Mouse (Mus musculus) heart, embryonic 12.5 days (tissue): ENCODE data around the gene Gjb2. TPM values are rescaled to one million over a fixed set of nuclear protein-coding genes. Genes with fewer than 3 reads are reported as not detected.

Experiments
- ATAC-seq: fragments of 200-750 bp; cut with Nextera tagmentation; 2 replicates; pipeline ENCODE4 v1.8.0; 2017; ENCODE audit warnings: moderate TSS enrichment, moderate library complexity; ENCODE audit not compliant: insufficient number of reproducible peaks, low FRiP score
- H3K27ac ChIP-seq: fragments of 300-500 bp; sonication (generic); 2 replicates; pipeline ENCODE4 v1.5.1; 2016; ENCODE audit warnings: mild to moderate bottlenecking, moderate library complexity; ENCODE audit not compliant: poor library complexity, severe bottlenecking
- H3K27me3 ChIP-seq: fragments of 300-500 bp; sonication (generic); replicated peaks from 2 replicates; pipeline ENCODE4 v1.6.1; 2016; ENCODE audit warnings: mild to moderate bottlenecking, moderate library complexity
- H3K36me3 ChIP-seq: fragments of 300-500 bp; sonication (generic); 2 replicates; pipeline ENCODE4 v1.6.1; 2016; ENCODE audit warnings: mild to moderate bottlenecking, moderate library complexity
- H3K4me1 ChIP-seq: fragments of 300-500 bp; sonication (generic); replicated peaks from 2 replicates; pipeline ENCODE4 v1.6.1; 2016; ENCODE audit warnings: mild to moderate bottlenecking
- H3K4me2 ChIP-seq: fragments of 300-500 bp; sonication (generic); 2 replicates; pipeline ENCODE4 v1.6.1; 2016; ENCODE audit warnings: mild to moderate bottlenecking, moderate library complexity
- H3K4me3 ChIP-seq: fragments of 300-500 bp; sonication (generic); 2 replicates; pipeline ENCODE4 v1.5.1; 2016; ENCODE audit warnings: mild to moderate bottlenecking
- H3K9ac ChIP-seq: fragments of 300-500 bp; sonication (generic); 2 replicates; pipeline ENCODE4 v1.6.1; 2016; ENCODE audit warnings: mild to moderate bottlenecking, moderate library complexity
- H3K9me3 ChIP-seq: fragments of 300-500 bp; sonication (generic); replicated peaks from 2 replicates; pipeline ENCODE4 v1.6.1; 2016; ENCODE audit warnings: mild to moderate bottlenecking, moderate library complexity
- WGBS: fragments of 180-500 bp; shearing (Covaris S2); methylation state at CpG from one replicate; pipeline ENCODE4 v1.1.7; 2016; 5-methylcytosine and 5-hydroxymethylcytosine counted together
- polyA plus RNA-seq: library from polyadenylated mRNA; unstranded; fragments of >200 nt; fragmentation: Nextera tagmentation; extraction: Ambion mirVana; gene quantifications from 2 replicates; pipeline ENCODE4 v1.2.1, GENCODE M21; 2016

The Gjb2 gene
- 0.63 and 0.77 TPM in 2 replicates for polyA plus RNA-seq

DNA sequence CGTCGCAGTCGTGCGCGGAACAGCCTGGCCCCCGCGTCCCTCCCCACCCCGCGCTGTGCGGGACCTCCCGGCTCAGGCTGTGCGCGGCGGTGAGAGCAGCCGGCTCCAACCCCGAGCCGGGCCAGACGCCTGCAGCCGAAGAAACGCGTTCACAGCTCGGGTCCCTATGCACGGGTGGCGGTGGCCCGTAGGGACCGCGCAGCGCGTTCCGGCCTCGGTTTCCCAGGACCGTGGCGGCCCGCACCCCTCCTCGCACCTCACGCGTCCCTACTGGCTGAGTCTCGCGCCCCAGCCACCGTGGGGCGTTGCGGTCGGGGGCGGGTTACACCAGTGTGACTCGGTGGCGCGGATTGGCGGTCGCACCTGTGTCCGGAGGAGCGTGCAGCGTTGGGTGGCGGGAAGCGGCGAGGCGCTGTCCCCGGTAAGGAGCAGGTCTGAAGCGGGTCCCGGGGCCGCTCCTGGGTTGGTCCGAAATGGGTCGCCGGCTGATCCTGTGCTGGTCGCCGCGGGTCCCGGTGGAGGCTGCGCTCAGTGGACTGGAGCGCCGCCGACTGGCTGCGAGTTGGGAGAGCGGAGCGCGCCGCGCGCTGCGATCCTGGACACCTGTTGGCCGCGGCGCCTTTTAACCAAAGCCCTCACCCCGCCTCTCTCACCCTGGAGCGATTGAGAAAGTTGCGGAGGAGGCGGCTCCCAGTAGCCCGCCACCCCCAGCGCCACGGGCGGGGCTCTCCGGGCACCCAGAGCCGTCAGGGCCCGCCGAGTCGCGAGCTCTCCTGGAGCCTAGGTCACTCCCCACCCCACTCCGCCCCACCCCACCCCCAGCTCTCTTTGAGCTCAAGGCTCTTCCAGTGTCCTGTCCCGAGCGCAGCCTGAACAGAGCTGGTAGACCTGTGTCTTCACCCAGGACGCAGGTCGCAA, at the start of gene Gjb2:
Gene Gjb2, minus strand, starts transcription at position 597 of the 918 bp plus-strand sequence.
- Histone ChIP-seq H3K36me3 (no peaks in the 10 kb centered on the region), H3K9me3 (no peaks in the 10 kb centered on the region), H3K27ac (no peak within 1 kb of the TSS), H3K4me3 (peak within 1 kb of the TSS; percentile 69), H3K9ac (peak within 1 kb of the TSS; percentile 64), H3K4me2 (peak within 1 kb of the TSS; percentile 100), H3K27me3 (peaks cover 82% of the 10 kb centered on the region), H3K4me1 (peaks cover 6% of the 10 kb centered on the region)
- WGBS = under 1% methylated on average over 100 of the region's 101 CpGs
- no peak for ATAC-seq

DNA sequence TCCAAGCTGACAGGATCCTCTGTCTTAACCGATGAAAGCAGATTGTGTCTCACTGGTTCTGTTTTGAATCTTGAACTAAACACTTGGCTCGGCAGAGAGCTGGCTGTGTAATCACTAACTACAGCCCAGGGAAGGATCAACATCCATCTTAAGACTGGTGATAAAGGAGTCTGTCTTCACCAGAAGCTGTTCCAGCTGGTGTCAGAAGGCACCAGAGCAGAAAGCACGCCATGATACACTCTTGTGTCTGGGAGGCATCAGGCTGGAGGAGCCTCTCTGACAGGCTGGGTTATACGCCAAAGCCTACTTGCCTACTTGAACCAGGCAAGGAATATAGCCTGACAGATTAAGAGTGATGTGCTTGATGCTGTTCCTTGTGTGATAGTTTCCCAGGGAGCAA, 41.2 kb upstream of the Gjb2 start:
- Histone ChIP-seq H3K27ac (no peak overlapping the region), H3K27me3 (peaks cover 35% of the 10 kb centered on the region), H3K9ac (no peak overlapping the region), H3K36me3 (no peaks in the 10 kb centered on the region), H3K4me3 (no peak overlapping the region), H3K9me3 (0 out of 2 replicates have a peak, but pooled peaks cover under 1% of the 10 kb centered on the region), H3K4me1 (peaks cover 12% of the 10 kb centered on the region), H3K4me2 (no peak overlapping the region)
- no peak for ATAC-seq
- WGBS = 18% methylated on average over 4 of the region's 4 CpGs

DNA sequence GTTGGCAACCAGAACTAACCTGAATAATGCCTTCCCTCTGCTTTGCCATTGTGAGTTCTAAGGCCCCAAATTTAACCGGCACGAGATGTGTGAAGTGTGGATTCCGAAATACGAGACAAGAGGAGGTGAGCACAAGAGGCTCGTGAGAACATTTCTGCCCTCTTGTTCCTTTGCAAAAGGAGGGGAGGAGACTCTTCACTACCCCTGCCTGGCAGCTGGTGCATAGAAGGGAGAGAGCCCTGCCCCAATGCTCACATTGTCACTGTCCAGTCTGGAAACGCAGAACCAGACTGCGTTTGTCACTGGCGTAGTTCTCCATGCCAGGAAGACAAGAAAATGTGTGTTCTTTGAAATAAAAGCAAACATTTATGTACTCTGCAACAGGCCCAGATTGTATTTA, 30.8 kb upstream of the Gjb2 start:
- H3K27ac ChIP-seq = no peak overlapping the region
- H3K4me2 ChIP-seq = no peak overlapping the region
- H3K36me3 ChIP-seq = no peaks in the 10 kb centered on the region
- WGBS = 70% methylated on average over 8 of the region's 8 CpGs
- no peak overlapping the region for H3K4me3 ChIP-seq
- no peaks in the 10 kb centered on the region for H3K9me3 ChIP-seq
- no peak for ATAC-seq
- peaks cover 7% of the 10 kb centered on the region for H3K4me1 ChIP-seq
- H3K27me3 ChIP-seq = peaks cover 84% of the 10 kb centered on the region
- H3K9ac ChIP-seq = no peak overlapping the region

DNA sequence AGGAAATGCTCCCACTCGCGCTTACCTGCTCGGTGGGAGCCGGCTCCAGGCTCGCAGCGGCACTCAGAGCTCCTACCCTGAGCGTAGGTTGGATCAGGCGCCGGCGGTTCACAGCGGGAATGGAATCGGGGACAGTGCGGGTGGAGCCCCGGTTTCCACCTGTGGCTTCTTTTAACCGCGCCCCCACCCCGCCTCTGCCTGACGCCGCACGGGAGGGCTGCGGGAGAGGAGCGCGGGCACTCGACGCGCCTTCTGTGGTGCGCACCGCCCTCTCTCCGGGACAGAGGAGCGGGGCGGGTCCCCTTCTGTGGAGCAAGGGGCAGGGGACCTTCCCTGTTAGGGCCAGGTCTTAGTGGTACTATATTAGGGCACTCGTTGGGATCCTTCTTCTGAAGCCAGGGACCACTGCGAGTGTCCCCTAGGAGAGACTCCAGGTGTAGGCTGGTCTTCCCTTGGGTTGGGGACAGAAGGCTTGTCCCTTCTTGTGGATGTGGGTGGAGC, 28.7 kb upstream of the Gjb2 start, which contains the start of gene Gjb6:
Gene Gjb6, minus strand, starts transcription at position 451 of the 501 bp plus-strand sequence.
- Histone ChIP-seq H3K4me2 (peak within 1 kb of the TSS; percentile 68), H3K36me3 (no peaks in the 10 kb centered on the region), H3K9ac (no peak within 1 kb of the TSS), H3K27ac (no peak within 1 kb of the TSS), H3K27me3 (peaks cover 85% of the 10 kb centered on the region), H3K4me3 (peak within 1 kb of the TSS; percentile 36), H3K9me3 (no peaks in the 10 kb centered on the region), H3K4me1 (peaks cover 7% of the 10 kb centered on the region)
- WGBS = 2% methylated on average over 33 of the region's 33 CpGs
- no peak for ATAC-seq

DNA sequence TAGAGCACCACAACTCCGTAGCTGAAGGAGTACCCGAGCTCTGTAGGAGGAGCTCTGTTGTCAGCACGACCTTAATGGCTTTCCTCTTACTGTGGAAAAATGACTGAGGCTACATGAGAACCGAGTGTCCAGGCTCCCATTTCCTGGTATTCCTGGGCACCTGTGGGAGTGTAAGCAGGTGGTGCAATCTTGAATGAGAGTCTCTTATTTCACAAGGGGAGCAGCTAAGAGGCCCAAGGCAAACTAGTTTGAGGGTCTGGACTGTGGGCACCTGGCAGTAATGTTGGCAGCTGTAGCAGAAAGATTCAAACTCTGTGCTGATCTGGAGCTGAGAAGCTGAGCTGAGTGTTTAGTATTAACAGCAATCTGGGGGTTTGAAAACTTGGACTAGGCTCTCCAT, 22.9 kb upstream of the Gjb2 start:
- Histone ChIP-seq H3K4me1 (no peaks in the 10 kb centered on the region), H3K27ac (no peak overlapping the region), H3K36me3 (no peaks in the 10 kb centered on the region), H3K4me2 (no peak overlapping the region), H3K4me3 (no peak overlapping the region), H3K9ac (no peak overlapping the region), H3K9me3 (no peaks in the 10 kb centered on the region), H3K27me3 (peaks cover 30% of the 10 kb centered on the region)
- ATAC-seq = no peak
- 62% methylated on average over 4 of the region's 4 CpGs for WGBS

DNA sequence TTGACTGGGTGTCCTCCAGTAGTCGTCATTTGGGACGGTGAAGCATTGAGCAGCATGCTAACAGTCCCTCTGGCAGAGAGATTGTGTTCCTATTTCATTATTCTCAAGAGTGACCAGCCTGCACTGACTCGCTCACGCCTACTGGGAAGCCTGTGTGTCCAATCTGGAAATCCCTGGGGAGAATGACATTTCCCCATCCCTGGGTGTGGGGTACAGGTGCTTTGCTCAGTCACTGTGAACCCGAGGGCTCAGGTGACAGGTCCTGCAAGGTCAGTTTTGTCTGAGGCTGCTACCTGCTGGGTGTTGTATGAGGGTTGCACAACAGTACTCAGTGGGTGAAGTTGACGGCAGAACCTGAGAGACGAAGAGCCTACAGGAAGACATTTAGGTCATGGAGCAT, 17.8 kb upstream of the Gjb2 start:
- H3K27me3 ChIP-seq = peaks cover 16% of the 10 kb centered on the region
- no peak overlapping the region for H3K27ac ChIP-seq
- H3K9ac ChIP-seq = no peak overlapping the region
- no peaks in the 10 kb centered on the region for H3K9me3 ChIP-seq
- H3K4me2 ChIP-seq = no peak overlapping the region
- no peak for ATAC-seq
- H3K36me3 ChIP-seq = no peaks in the 10 kb centered on the region
- H3K4me1 ChIP-seq = no peaks in the 10 kb centered on the region
- WGBS = 85% methylated on average over 7 of the region's 7 CpGs
- no peak overlapping the region for H3K4me3 ChIP-seq

DNA sequence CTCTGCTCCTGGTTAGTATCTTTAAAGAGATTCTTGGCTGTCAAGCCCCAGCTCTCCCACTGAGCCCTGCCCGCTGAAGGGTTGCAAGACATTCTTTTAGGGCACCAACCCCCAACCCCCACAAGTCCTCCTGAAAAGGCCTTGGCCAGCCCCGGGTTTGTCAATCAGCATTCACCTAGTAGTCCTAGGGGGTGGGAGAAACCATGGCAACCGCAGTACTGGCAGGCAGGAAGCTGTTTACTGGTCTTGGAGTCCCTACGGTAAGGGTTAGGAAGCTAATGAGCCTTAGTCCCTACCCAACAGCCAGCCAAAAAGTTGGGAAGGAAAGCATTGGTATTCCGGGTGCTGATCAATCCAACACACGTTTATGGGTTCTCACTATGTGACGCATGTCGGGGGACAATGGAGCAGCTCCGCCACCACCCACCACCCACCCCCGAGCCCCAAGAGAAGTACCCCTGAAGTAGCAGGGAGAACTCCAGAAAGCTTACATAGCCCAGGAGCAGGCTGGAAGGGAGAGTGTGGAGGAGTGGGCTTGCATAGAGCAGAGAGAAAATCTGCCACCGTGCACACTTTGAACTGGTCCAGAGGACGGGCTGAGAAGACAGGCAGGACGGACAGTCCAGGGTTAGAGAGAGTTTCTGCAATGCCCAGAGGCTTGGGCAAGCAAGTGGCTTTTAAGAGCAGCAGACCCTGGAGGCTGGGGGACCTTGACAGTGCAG, 11.5 kb upstream of the Gjb2 start, which contains the start of gene Gm4491:
Gene Gm4491, minus strand, starts transcription at position 61 of the 722 bp plus-strand sequence.
- Histone ChIP-seq H3K27me3 (peaks cover 54% of the 10 kb centered on the region), H3K9ac (no peak within 1 kb of the TSS), H3K4me1 (0 out of 2 replicates have a peak, but pooled peaks cover 3% of the 10 kb centered on the region), H3K9me3 (no peaks in the 10 kb centered on the region), H3K27ac (no peak within 1 kb of the TSS), H3K4me3 (no peak within 1 kb of the TSS), H3K36me3 (no peaks in the 10 kb centered on the region), H3K4me2 (no peak within 1 kb of the TSS)
- WGBS = 22% methylated on average over 13 of the region's 13 CpGs
- ATAC-seq = no peak

DNA sequence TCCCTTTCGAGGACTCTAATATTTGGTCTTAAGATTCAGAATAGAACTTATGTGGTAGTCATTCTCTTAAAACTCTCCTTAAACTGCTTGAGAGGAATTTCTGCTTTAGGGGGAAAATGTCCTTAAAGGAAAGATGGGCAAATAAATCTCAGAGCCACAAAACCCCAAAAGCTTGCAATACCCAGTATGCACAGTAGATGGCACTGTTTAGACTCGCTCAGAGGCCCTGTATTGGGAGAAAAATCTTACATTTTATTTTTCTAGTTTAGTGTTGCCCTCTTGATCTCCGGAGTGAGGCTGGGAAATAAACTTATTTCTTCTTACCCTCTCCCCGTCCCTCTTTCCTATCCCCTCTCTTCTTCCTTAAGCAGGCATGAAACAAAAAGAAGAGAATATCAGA, 4.7 kb upstream of the Gjb2 start:
- Histone ChIP-seq H3K27me3 (peaks cover 61% of the 10 kb centered on the region), H3K9ac (no peak overlapping the region), H3K4me2 (no peak overlapping the region), H3K36me3 (no peaks in the 10 kb centered on the region), H3K4me1 (peaks cover 6% of the 10 kb centered on the region), H3K27ac (no peak overlapping the region), H3K9me3 (no peaks in the 10 kb centered on the region), H3K4me3 (no peak overlapping the region)
- no peak for ATAC-seq
- 5% methylated on average over 4 of the region's 4 CpGs for WGBS

DNA sequence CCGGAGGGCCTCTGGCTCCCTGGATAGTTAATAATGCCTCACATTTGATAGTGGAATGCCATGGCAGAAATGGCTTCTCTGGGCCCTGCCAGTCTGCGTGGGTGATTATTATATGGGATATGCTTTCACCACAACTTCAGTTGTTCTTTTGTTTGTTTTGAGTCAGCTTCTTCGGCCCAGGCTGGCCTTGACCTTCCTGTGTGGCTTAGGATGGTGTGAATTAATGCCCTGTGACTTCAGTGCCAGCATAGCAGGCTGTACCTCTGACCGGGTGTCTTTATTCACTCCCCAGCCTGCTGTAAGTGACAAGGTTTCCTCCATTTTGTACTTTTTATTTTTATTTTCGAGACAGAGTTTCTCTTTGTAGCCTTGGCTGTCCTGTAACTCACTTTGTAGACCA, 3.4 kb upstream of the Gjb2 start:
- no peak overlapping the region for H3K9ac ChIP-seq
- no peaks in the 10 kb centered on the region for H3K36me3 ChIP-seq
- no peak overlapping the region for H3K4me3 ChIP-seq
- H3K27me3 ChIP-seq = peaks cover 63% of the 10 kb centered on the region
- H3K4me1 ChIP-seq = peaks cover 6% of the 10 kb centered on the region
- H3K4me2 ChIP-seq = no peak overlapping the region
- 67% methylated on average over 5 of the region's 5 CpGs for WGBS
- no peaks in the 10 kb centered on the region for H3K9me3 ChIP-seq
- no peak overlapping the region for H3K27ac ChIP-seq
- no peak for ATAC-seq

DNA sequence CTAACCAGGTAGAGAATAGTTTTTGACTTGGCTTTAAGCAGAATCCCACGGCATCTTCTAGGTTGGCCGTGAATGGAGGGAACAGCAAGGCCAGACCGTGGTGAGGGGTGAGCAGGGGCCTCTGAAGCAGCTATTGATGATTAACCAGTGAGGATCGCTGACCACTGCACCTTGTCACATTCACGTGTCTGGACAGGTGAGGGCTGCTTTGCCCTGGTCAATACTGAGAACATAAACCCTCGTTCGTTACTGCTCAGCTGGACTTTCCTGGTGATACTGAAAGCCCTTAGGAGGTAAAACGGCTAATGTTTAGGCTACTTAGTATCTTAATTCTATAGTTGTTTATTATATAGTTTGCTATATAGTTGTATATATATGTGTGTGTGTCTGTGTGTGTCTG, 2.6 kb upstream of the Gjb2 start:
- WGBS = 69% methylated on average over 8 of the region's 8 CpGs
- Histone ChIP-seq H3K36me3 (no peaks in the 10 kb centered on the region), H3K4me1 (peaks cover 6% of the 10 kb centered on the region), H3K9me3 (no peaks in the 10 kb centered on the region), H3K27ac (no peak overlapping the region), H3K9ac (no peak overlapping the region), H3K4me2 (no peak overlapping the region), H3K27me3 (peaks cover 66% of the 10 kb centered on the region), H3K4me3 (no peak overlapping the region)
- no peak for ATAC-seq

DNA sequence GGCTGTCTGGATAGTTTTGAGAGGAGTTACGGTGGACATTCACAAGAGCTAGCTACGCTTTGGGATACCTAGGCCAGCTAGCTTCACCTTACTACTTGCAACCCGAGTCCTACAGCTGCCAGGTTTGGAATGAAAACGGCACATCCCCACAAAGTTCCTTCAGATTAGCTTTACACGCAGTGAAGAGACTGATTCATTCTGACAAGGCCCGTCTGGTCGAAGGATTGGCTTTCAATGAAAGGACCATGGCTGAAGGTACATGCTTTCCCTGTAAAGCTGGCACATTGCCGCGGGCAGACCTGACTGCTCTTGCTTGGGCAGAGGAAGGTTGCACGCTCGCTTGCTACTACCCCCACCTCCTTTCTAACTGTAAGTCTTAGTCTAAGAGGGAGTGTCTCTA, 1.2 kb upstream of the Gjb2 start:
- Histone ChIP-seq H3K9ac (no peak overlapping the region), H3K4me3 (no peak overlapping the region), H3K27ac (no peak overlapping the region), H3K4me1 (peaks cover 6% of the 10 kb centered on the region), H3K4me2 (no peak overlapping the region), H3K9me3 (no peaks in the 10 kb centered on the region), H3K27me3 (peaks cover 70% of the 10 kb centered on the region), H3K36me3 (no peaks in the 10 kb centered on the region)
- WGBS = 46% methylated on average over 11 of the region's 11 CpGs
- ATAC-seq = no peak
